Mouse (Mus musculus): ENCODE data around the gene Tmem177.

The Tmem177 gene

DNA sequence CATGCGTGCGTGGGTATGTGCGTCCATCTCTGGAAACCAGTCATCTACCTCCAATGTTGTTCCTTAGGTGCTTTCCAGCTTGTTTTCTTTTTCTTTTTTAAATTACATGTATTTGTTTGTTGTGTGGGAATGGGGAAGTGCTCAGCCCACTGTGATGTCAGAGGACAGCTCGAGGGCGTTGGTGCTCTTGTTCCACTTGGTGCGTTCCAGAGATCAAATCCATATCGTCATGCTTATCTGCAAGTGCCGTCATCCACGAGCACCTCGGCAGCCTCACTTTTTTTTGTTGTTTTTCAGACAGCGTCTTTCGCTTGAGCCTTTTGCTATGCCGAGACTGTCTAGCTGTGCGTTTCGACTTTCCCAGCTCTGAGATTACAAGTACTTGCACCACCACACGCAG lies 23.7 kb downstream of the Tmem177 start:
- DNase-seq (ENCODE audit: low spot score in 2 of 2) = no peak

DNA sequence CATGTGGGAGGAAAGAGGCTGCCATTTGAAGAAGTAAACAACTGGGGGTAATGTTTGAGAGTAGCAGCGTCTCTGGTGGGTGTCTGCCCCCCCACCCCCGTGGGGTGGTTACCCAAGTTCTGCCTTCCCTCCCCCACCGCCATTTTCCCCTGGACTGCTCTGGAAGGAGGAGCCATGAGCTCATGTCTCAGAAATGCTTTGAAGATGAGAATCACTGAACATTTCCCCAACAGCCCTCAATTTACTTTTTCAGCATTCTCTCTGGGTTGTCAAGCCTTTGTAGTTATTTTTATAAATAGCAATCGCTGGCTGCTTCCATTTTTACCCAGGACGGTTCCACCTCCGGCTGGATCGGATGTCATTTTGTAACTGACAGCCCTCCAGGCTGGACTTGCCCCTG lies 26.7 kb downstream of the Tmem177 start:
- DNase-seq (ENCODE audit: low spot score in 2 of 2) = no peak

DNA sequence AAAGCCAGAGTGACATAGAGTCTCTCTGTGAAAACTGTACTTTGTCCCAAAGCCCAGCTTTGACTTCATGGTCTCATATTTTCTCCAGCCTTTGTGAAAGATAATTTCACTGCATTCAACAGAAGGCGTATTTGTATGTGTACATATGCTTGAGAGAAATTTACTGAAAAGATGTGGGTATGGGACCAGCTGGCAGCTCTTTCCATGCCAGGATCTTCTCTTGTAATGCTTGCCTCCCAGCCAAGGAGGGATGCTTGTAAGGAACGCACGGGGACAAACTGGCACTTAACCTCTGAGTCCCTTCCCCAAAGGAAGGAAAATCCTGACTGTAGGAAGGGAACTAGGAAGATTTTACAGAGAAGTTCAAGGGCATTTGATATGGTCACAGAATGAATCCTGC lies 28.7 kb downstream of the Tmem177 start:
- no peak for DNase-seq (ENCODE audit: low spot score in 2 of 2)

GRCm38 (mm10) chr1:119878909-119879308 lies 34.1 kb downstream of the Tmem177 start:
- no peak for DNase-seq (ENCODE audit: low spot score in 2 of 2)

GRCm38 (mm10) chr1:119877469-119877868 lies 35.5 kb downstream of the Tmem177 start:
- DNase-seq (ENCODE audit: low spot score in 2 of 2) = no peak

DNA sequence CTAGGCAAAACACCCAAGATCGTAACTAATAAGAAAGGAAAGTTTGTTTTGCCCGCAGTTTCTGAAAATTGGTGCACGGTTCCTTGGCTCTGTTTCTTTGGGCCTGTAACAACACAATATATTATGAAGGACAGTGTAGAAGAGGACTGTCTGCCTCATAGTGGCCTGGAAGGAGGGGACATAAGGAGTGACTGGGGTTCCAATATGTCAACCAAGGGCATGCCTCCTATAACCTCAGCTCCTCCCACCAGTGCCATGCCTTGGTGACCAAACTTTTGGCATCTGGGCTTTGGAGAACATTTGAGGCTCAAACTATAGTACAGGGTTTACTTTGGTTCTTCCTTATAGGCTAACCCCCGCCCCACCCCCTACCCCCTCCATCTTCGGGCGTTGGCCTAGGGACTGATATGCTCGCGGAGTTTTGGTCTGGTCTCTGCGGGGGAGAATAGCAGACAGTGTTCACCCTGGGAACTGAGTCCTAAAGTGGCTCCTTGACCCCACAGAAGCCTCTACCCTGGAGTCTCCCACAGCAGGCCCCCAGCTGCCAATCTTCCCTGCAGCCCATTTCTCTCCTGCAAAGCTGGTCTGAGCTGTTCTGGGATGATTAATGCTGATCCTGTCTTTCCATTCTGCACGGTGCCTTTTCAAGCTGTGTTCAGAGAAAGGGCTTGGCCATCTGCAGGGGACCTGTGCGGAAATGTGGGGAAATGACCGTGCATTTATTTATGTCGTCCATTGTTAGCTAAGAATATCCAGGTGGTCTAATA lies 44.4 kb downstream of the Tmem177 start:
- no peak for DNase-seq (ENCODE audit: low spot score in 2 of 2)

GRCm38 (mm10) chr1:119867300-119867699 lies 45.7 kb downstream of the Tmem177 start:
- no peak for DNase-seq (ENCODE audit: low spot score in 2 of 2)

DNA sequence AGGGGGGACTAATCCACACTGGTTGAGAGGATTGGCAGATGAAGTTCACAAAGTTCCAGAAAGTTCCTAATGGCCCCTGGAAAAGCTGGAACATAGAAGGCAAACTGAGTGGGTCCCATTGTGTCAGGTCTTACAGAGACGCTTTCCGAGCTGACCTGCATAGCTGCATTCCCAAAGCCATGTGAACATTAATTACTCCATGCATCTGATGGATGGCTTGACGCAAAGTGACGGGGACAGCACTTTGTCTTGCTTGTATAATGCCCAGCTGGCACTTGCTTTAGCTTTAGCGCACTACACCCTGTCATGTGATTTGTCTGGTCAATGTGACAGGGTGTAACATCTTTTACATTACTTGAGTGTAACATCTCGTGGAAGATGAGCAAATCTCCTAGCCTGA lies 47.7 kb downstream of the Tmem177 start:
- DNase-seq (ENCODE audit: low spot score in 2 of 2) = no peak

GRCm38 (mm10) chr1:119863507-119864296 lies 49.3 kb downstream of the Tmem177 start:
- DNase-seq (ENCODE audit: low spot score in 2 of 2) = no peak

- DNase-seq (ENCODE audit: low spot score in 2 of 2) = no peak
Measured at GRCm38 (mm10) chr1:119859566-119859965, 53.4 kb downstream of the Tmem177 start.
